Mouse (Mus musculus): ENCODE measurements around the gene Trim63.
"Not testable (repeated sequence)": the region's sequence is repeated elsewhere in the genome, so short reads cannot be mapped to it uniquely, and the experiment has no call there.

Trim63 gene

GRCm38 (mm10) chr4:134299498-134299810, 15.5 kb upstream of the Trim63 start:
- no peak for DNase-seq

GRCm38 (mm10) chr4:134300316-134300715, 14.6 kb upstream of the Trim63 start:
- DNase-seq, result no peak

GRCm38 (mm10) chr4:134302084-134302483, 12.8 kb upstream of the Trim63 start:
- DNase-seq, result no peak

GRCm38 (mm10) chr4:134306963-134307362, 8.0 kb upstream of the Trim63 start:
- no peak for DNase-seq

- DNase-seq, result peak; percentile 80 to 86
Observed at GRCm38 (mm10) chr4:134307367-134308072, 7.4 kb upstream of the Trim63 start.

- no peak for DNase-seq
Observed at GRCm38 (mm10) chr4:134310106-134310505, 4.8 kb upstream of the Trim63 start.

- no peak for DNase-seq
Observed at GRCm38 (mm10) chr4:134310656-134311055, 4.3 kb upstream of the Trim63 start.

GRCm38 (mm10) chr4:134311784-134312183, 3.1 kb upstream of the Trim63 start:
- DNase-seq, result no peak

GRCm38 (mm10) chr4:134312341-134312740, 2.6 kb upstream of the Trim63 start:
- DNase-seq, result no peak

GRCm38 (mm10) chr4:134312901-134313300, 2.0 kb upstream of the Trim63 start:
- DNase-seq, result peak; percentile 42 to 55

- no peak for DNase-seq
Observed at GRCm38 (mm10) chr4:134314081-134314655, 752 bp upstream of the Trim63 start.

- no peak for DNase-seq
Observed at GRCm38 (mm10) chr4:134315470-134315869, 550 bp downstream of the Trim63 start.

GRCm38 (mm10) chr4:134316390-134316789, 1.5 kb downstream of the Trim63 start:
- DNase-seq, result peak; percentile 41 to 60

GRCm38 (mm10) chr4:134319074-134319473, 4.2 kb downstream of the Trim63 start:
- no peak for DNase-seq

- no peak for DNase-seq
Observed at GRCm38 (mm10) chr4:134319674-134320073, 4.8 kb downstream of the Trim63 start.

- peak in 1 of 2 experiments; percentile 40 for DNase-seq
Observed at GRCm38 (mm10) chr4:134321524-134321923, 6.6 kb downstream of the Trim63 start.

GRCm38 (mm10) chr4:134324655-134325054, 9.7 kb downstream of the Trim63 start:
- DNase-seq, result peak; percentile 60 to 81

- peak; percentile 36 to 67 for DNase-seq
Observed at GRCm38 (mm10) chr4:134326859-134327530, 12.1 kb downstream of the Trim63 start.

- no peak for DNase-seq
Observed at GRCm38 (mm10) chr4:134328151-134328550, 13.2 kb downstream of the Trim63 start.

GRCm38 (mm10) chr4:134328832-134329231, 13.9 kb downstream of the Trim63 start:
- DNase-seq, result no peak

- DNase-seq, result peak in 1 of 2 experiments; percentile 51
Observed at GRCm38 (mm10) chr4:134330281-134330680, 15.4 kb downstream of the Trim63 start.

GRCm38 (mm10) chr4:134341231-134341630, 26.3 kb downstream of the Trim63 start:
- not testable (repeated sequence) for DNase-seq

GRCm38 (mm10) chr4:134342213-134342779, 27.4 kb downstream of the Trim63 start:
- DNase-seq, result no peak
